Mouse (Mus musculus): Measurements from ENCODE around the gene Plscr2.
"Not testable (repeated sequence)": the region's sequence is repeated elsewhere in the genome, so short reads cannot be mapped to it uniquely, and the experiment has no call there.

Plscr2 gene

GRCm38 (mm10) chr9:92273956-92274762 is 1.2 kb upstream of the Plscr2 start:
- DNase-seq (ENCODE audit: low spot score) = no peak

GRCm38 (mm10) chr9:92276360-92276759 is 958 bp downstream of the Plscr2 start:
- no peak for DNase-seq (ENCODE audit: low spot score)

- DNase-seq (ENCODE audit: low spot score) = no peak
Measured at GRCm38 (mm10) chr9:92280048-92280447, 4.6 kb downstream of the Plscr2 start.

GRCm38 (mm10) chr9:92282563-92283171 is 7.3 kb downstream of the Plscr2 start:
- no peak for DNase-seq (ENCODE audit: low spot score)

- DNase-seq (ENCODE audit: low spot score) = no peak
Measured at GRCm38 (mm10) chr9:92289675-92290074, 14.3 kb downstream of the Plscr2 start.

GRCm38 (mm10) chr9:92292169-92292568 is 16.8 kb downstream of the Plscr2 start:
- no peak for DNase-seq (ENCODE audit: low spot score)

GRCm38 (mm10) chr9:92292922-92293321 is 17.5 kb downstream of the Plscr2 start:
- no peak for DNase-seq (ENCODE audit: low spot score)

GRCm38 (mm10) chr9:92293560-92294548 is 18.5 kb downstream of the Plscr2 start:
- DNase-seq (ENCODE audit: low spot score) = no peak

GRCm38 (mm10) chr9:92298288-92298687 is 22.9 kb downstream of the Plscr2 start:
- DNase-seq (ENCODE audit: low spot score) = no peak

GRCm38 (mm10) chr9:92301213-92301612 is 25.8 kb downstream of the Plscr2 start:
- no peak for DNase-seq (ENCODE audit: low spot score)

- no peak for DNase-seq (ENCODE audit: low spot score)
Measured at GRCm38 (mm10) chr9:92305075-92305474, 29.7 kb downstream of the Plscr2 start.

GRCm38 (mm10) chr9:92305620-92306220 is 30.3 kb downstream of the Plscr2 start:
- no peak for DNase-seq (ENCODE audit: low spot score)

- DNase-seq (ENCODE audit: low spot score) = no peak
Measured at GRCm38 (mm10) chr9:92309077-92309476, 33.7 kb downstream of the Plscr2 start, which contains the start of gene 1700057G04Rik. Gene 1700057G04Rik (plus strand): TSS chr9:92309377.

- no peak for DNase-seq (ENCODE audit: low spot score)
Measured at GRCm38 (mm10) chr9:92316791-92317190, 41.4 kb downstream of the Plscr2 start.

GRCm38 (mm10) chr9:92325936-92326335 is 50.5 kb downstream of the Plscr2 start:
- DNase-seq (ENCODE audit: low spot score) = not testable (repeated sequence)

GRCm38 (mm10) chr9:92326813-92327212 is 51.4 kb downstream of the Plscr2 start:
- DNase-seq (ENCODE audit: low spot score) = no peak

- DNase-seq (ENCODE audit: low spot score) = no peak
Measured at GRCm38 (mm10) chr9:92331383-92331782, 56.0 kb downstream of the Plscr2 start.

- DNase-seq (ENCODE audit: low spot score) = no peak
Measured at GRCm38 (mm10) chr9:92334845-92335244, 59.4 kb downstream of the Plscr2 start.

GRCm38 (mm10) chr9:92335277-92335818 is 59.9 kb downstream of the Plscr2 start:
- no peak for DNase-seq (ENCODE audit: low spot score)

- DNase-seq (ENCODE audit: low spot score) = no peak
Measured at GRCm38 (mm10) chr9:92337063-92337462, 61.7 kb downstream of the Plscr2 start.

- DNase-seq (ENCODE audit: low spot score) = no peak
Measured at GRCm38 (mm10) chr9:92337661-92338060, 62.3 kb downstream of the Plscr2 start.

- no peak for DNase-seq (ENCODE audit: low spot score)
Measured at GRCm38 (mm10) chr9:92338954-92339353, 63.6 kb downstream of the Plscr2 start.
